Mouse (Mus musculus) hematopoietic stem cell, adult 5-6 weeks (primary cell): ENCODE measurements at regions not wholly inside any gene's neighbourhood (a gene's known extent, or its start where the extent isn't known, plus 50 kb on each side); places are given as distances from the start of the nearest gene placed in this dataset.

Experiments used
- ATAC-seq, 2 experiments: fragments of 125-278 bp in 1 of 2; replicated peaks in 1 of 2; 2 replicates each; pipeline ENCODE4 v1.8.0; 2016 to 2017; ENCODE audit warnings: inconsistent platforms in 2 of 2, mild to moderate bottlenecking in 2 of 2, moderate number of reproducible peaks in 2 of 2, low read depth in 1 of 2, moderate TSS enrichment in 1 of 2; ENCODE audit not compliant: low FRiP score in 2 of 2, poor library complexity in 2 of 2, severe bottlenecking in 2 of 2, insufficient read depth in 1 of 2, low TSS enrichment in 1 of 2

GRCm38 (mm10) chr1:169602122-169602521 lies 53.2 kb upstream of the Rgs5 start:
- ATAC-seq = peak; percentile 22 to 83; a peak in 2 of 4 replicates

- no peak for ATAC-seq
Observed at GRCm38 (mm10) chr1:169594470-169594869, 60.8 kb upstream of the Rgs5 start.

GRCm38 (mm10) chr1:169586361-169586760 lies 55.1 kb upstream of the Nuf2 start:
- ATAC-seq = no peak

DNA sequence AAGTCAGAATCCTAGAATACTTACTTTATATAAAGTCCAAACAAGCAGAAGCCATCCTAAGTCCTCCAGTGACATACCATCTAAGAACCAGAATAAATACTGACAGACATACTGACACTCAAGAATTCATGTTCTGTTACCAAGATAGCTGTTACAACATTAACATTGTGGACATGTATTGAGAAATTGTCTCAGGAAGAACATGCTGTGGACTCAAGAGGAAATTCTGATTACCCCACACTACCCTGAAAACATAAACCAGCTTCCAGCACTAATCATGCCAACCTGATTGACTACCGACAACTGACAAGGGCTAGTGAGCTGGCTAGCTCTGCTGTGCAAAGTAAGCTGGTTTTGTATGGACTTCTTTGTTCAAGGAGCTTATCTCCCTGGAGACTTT lies 51.1 kb upstream of the Nuf2 start:
- peak in 1 of 2 experiments; percentile 62; a peak in 1 of 4 replicates for ATAC-seq
